Mouse (Mus musculus) kidney, postnatal 10 days (tissue): ENCODE measurements around the gene Cd247.

Experiments used
- DNase-seq: peaks from one replicate; pipeline ENCODE4 v3.0.0; 2021; ENCODE audit warnings: mixed read lengths

Gene Cd247

DNA sequence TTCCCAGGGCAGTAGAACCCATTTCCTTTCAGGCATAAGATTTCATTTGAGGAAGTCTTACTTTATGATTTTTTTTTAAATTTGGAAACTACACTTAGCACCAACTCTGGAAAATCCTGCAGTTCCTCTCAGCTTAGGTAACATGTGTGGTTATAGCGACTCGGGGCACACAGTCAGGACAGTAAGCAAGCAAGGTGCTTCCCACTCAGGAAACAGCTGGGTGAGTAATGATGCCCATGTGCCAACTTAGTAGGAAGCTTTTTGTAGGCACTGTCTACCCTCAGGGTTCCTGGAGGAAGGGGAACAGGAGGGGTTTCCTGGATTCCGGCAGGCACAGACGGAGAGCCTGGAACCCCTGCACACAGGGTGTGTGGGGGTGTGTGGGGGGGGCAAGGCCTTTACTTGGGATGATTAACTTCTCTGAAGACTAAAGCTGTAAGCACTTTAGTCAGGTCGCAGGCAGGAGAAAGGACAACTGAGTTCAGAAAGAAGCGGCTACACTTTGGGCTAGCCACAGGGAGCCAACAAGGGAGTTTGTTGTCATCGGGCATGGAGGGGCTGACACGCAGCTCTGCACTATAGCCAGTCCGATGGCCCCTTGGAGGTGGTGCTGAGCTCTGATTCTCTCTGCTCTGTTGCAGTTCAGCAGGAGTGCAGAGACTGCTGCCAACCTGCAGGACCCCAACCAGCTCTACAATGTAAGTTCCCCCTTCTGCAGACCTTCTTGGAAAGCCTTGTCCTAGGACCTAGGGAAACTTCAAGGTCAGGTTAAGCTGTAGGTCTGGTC is 67.5 kb downstream of the Cd247 start:
- no peak for DNase-seq

DNA sequence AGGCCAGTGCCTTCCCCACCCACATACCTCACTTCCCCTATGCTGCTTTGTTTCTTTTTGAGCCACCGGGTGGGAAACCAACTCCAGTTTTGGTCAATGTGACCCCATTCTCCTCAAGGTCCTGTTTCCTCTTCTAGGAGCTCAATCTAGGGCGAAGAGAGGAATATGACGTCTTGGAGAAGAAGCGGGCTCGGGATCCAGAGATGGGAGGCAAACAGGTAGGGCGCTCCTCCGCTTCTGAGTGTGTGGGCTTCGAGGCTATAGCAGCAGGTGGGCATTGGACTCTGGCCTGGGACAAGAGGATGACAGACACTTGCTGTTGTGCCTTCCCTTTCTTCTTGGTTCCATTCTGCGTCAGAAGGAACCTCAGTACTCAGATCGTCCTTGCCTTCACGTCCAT is 68.8 kb downstream of the Cd247 start:
- no peak for DNase-seq

DNA sequence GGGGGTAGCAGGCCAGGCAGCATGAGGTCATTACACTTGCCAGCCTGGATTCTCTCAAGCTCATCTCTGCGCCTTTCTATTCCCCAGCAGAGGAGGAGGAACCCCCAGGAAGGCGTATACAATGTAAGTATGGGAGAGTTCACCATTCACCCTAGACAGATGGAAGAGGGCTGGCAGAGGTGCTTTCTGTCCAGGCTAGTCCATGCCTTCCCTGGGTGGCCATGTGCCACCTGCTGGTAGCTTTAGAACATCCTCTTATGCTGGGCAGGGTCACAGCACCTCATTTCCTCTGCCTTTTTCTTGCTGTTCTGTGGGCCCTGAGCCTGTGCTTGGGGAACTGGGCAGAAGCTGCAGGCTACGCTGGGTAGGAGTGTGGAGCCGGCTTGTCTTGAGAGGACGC is 69.9 kb downstream of the Cd247 start:
- no peak for DNase-seq

GRCm38 (mm10) chr1:165860373-165861234 is 72.1 kb downstream of the Cd247 start:
- DNase-seq, result peak; percentile 48

- no peak for DNase-seq
Measured at GRCm38 (mm10) chr1:165861235-165861609, 72.7 kb downstream of the Cd247 start.

- DNase-seq, result no peak
Measured at GRCm38 (mm10) chr1:165862059-165862458, 73.6 kb downstream of the Cd247 start.

DNA sequence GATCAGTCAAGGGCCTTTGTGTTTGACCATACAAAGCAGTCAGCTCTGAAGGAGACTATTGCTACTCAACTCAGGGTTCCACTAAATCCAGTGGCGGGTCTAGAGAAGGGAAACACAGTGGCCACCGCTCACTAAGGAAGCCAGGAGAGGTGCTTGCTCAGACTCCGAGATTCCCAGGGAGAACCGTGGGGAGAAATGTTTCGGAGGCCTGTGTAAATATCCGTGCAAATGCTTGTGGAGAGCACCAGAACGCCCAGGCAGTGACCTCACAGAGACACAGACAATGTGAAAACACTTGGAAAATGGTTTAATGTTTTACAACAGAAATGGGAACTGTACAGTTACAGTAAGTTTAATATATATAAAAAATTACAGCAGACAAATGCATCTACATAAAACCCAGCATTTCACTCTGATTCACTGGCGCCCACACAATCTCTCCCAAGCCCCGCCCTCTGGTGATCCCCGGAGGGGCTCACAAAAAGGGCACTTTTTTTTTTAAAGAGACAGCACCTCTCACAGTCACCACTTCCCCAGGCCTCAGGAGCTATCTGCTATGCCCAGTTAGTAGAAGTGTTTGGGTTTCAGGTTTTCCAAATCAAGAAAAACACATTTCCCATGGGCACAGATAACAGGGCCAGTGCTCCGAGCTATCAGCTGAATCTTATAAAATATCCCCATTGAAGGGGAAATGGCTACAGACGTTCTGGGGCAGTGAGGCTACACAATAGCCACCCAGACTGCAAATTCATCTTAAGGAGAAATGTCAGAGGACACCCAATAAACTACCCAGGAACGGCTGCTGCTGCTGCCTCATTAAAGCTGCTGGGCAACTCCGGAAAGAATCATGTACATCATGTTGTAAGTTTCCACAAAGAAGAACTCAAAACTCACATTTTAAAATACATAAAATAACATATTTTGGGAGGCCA is 76.6 kb downstream of the Cd247 start:
- DNase-seq, result no peak

GRCm38 (mm10) chr1:165866630-165867280 is 78.3 kb downstream of the Cd247 start:
- no peak for DNase-seq

- DNase-seq, result no peak
Measured at GRCm38 (mm10) chr1:165868659-165869058, 80.2 kb downstream of the Cd247 start.

- no peak for DNase-seq
Measured at GRCm38 (mm10) chr1:165874645-165875044, 86.2 kb downstream of the Cd247 start.

DNA sequence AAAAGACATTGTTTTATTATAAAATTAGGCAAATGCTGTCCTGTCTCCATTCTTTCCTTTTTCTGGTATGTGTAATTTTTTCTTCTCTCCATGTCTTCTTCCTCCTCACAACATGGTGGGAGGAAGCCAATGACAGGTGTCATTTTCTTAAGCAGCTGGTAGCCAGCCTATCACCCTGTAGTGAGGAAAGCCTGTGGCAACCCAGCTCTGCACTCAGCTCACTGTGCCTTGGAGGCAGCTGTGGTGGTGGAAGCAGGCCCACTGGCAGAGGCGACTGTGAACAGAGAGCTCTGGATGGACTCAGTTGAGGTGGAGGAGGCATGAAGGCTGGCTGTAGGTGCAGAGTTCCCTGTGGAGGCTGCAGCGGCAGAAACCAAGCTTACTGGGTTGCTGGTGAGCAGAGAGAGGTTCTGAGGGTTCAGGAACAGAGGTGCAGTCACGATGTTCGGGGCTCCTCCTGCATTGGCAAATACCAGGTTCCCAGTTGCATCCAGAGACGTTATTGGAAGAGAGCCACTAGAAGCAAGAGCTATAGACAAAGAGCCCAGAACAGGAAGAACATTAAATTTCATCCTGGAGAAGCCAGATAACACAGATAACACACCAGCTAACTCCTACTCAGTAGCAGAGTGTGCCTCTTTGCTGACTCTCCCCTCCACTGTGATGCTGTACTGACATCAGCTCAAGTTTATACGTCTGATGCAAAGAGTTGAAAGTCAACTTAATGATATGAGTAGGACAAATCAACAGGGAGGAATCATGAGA is 87.2 kb downstream of the Cd247 start:
- DNase-seq, result no peak

DNA sequence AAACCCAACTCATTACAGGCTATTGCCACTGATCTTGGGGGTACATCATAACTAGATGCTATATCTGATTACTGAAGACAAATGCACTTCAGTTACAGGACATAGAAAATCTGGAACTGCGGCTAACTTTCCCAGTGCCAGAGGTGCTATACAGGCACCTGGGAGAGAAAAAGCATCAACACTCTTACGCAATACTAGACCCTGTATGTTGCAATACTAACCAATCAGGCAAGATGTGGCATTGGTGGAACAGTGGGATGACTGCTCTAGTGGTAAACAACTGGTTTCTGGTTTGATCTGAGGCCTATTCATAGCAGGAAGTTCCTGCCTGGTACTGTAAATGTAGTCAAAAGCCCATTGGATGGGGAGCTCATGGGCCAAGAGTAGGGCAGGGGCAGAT is 90.3 kb downstream of the Cd247 start:
- DNase-seq, result no peak

- DNase-seq, result no peak
Measured at GRCm38 (mm10) chr1:165882146-165882900, 93.8 kb downstream of the Cd247 start.

DNA sequence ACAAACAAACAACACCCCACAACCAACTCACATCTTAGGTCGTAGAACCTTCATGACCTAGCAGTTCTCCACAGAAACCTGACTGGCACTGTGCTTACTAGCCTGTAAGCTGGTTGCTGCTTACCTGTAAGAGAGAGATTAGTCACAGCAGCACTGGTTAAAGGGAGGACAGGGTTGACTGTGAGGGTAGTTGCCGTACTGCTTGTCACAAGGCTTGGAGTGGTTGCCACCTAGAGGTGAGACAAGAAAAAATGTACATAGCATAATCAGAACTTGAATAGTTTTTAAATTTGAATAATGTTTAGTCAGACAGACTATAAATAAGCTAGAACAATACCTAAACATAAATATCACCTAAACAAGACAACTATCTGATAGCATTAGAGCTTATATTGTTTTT is 103.2 kb downstream of the Cd247 start:
- no peak for DNase-seq

DNA sequence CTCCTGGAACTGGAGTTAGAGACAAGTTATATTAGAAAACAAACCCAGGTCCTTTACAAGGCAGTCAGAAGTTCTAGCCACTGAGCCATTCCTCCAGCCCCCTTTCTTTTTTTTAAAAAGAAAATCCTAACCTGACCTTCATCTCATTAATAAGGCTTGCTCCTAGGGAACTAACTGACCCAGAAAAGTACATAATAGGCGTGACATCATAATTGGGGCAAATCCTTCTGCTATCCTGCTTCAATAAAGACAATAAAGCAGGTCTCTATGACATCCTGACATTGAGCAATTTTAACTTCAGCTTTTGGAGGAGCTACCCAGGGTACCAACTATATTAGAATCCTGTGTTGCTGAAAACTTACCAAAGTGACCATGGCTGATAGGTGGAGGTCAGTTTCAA is 115.1 kb downstream of the Cd247 start:
- no peak for DNase-seq

GRCm38 (mm10) chr1:165908153-165908552 is 119.7 kb downstream of the Cd247 start:
- DNase-seq, result no peak

GRCm38 (mm10) chr1:165908806-165909205 is 120.3 kb downstream of the Cd247 start:
- DNase-seq, result no peak

DNA sequence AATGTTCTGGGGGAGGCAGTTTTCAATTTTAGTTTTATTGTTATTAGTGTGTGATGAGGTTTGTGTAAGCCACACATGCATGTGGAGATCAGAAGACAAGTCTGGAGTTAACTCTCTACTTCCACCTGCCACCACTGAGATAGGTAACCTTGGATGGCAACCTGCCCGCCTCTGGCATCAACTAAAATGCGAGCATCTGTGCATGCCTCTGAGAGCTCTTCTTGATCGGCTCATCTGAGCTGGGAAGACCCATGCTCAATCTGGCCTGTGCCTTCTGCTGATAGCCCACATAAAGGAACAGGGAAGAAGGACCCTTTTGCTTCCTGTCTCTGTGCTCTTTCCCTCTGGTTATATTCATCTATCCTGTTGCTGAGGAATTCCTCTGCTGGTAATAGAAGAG is 121.0 kb downstream of the Cd247 start:
- DNase-seq, result no peak

- no peak for DNase-seq
Measured at GRCm38 (mm10) chr1:165913720-165914415, 125.4 kb downstream of the Cd247 start.

GRCm38 (mm10) chr1:165914416-165914801 is 125.9 kb downstream of the Cd247 start:
- no peak for DNase-seq
